Mouse (Mus musculus) kidney, adult 2 months (tissue): ENCODE results near the gene Fads2.
A peak's percentile ranks its signal among the peaks of the same experiment; 100 is the strongest.

Experiments used
- CTCF ChIP-seq: fragments of 200-500 bp; conservative IDR thresholded peaks from 2 replicates; pipeline ENCODE4 v1.5.1; 2011; ENCODE audit warnings: low read depth, mild to moderate bottlenecking, control low read depth, low read length, moderate library complexity, mixed read lengths; ENCODE audit not compliant: insufficient read depth, insufficient read length
- POLR2A ChIP-seq: fragments of 200-500 bp; IDR thresholded peaks from one replicate; pipeline ENCODE4 v1.6.1; 2011; ENCODE audit warnings: low read depth, low read length, control low read depth

- TF ChIP-seq POLR2A (no peak), CTCF (peak; percentile 57)
These were observed 895 bp downstream of the Fads2 start for GRCm38 (mm10) chr19:10100631-10101071.
